Mouse (Mus musculus): ENCODE measurements at regions not wholly inside any gene's neighbourhood (a gene's known extent, or its start where the extent isn't known, plus 50 kb on each side); places are given as distances from the start of the nearest gene placed in this dataset.

- ATAC-seq (ENCODE audit: insufficient read depth, low FRiP score, low TSS enrichment) (no peak), DNase-seq (ENCODE audit: low spot score) (peak; percentile 21)
- H3K36me3 ChIP-seq (ENCODE audit: control insufficient read depth, insufficient read depth, low read length): no peaks in the 10 kb centered on the region
- H3K9ac ChIP-seq (ENCODE audit: low read length): no peak overlapping the region
- no peaks in the 10 kb centered on the region for H3K9me3 ChIP-seq (ENCODE audit: control insufficient read depth, low read length)
- H3K4me2 ChIP-seq (ENCODE audit: low read depth): no peak overlapping the region
- 46% methylated on average over 11 of the region's 11 CpGs for WGBS
- no peak overlapping the region for H3K4me3 ChIP-seq (ENCODE audit: low read depth, low read length)
- H3K27ac ChIP-seq (ENCODE audit: low read depth, low read length): no peak overlapping the region
- H3K27me3 ChIP-seq (ENCODE audit: control insufficient read depth, insufficient read depth, low read length): no peaks in the 10 kb centered on the region
- no peaks in the 10 kb centered on the region for H3K4me1 ChIP-seq (ENCODE audit: control insufficient read depth, insufficient read depth, low read length)
These were observed 651.8 kb downstream of the Ntrk3 start for GRCm38 (mm10) chr7:78085783-78086565.

- Histone ChIP-seq H3K9me3 (ENCODE audit: control insufficient read depth, low read length) (no peaks in the 10 kb centered on the region), H3K9ac (ENCODE audit: low read length) (no peak overlapping the region), H3K36me3 (ENCODE audit: control insufficient read depth, insufficient read depth, low read length) (no peaks in the 10 kb centered on the region), H3K4me2 (ENCODE audit: low read depth) (no peak overlapping the region), H3K4me3 (ENCODE audit: low read depth, low read length) (no peak overlapping the region), H3K4me1 (ENCODE audit: control insufficient read depth, insufficient read depth, low read length) (no peaks in the 10 kb centered on the region), H3K27ac (ENCODE audit: low read depth, low read length) (no peak overlapping the region), H3K27me3 (ENCODE audit: control insufficient read depth, insufficient read depth, low read length) (no peaks in the 10 kb centered on the region)
- 47% methylated on average over 1 of the region's 1 CpGs for WGBS
- DNase-seq (ENCODE audit: low spot score) (no peak), ATAC-seq (ENCODE audit: insufficient read depth, low FRiP score, low TSS enrichment) (no peak)
These were observed 658.1 kb downstream of the Ntrk3 start for GRCm38 (mm10) chr7:78079708-78080107.

GRCm38 (mm10) chr7:78071131-78071530 is 666.7 kb downstream of the Ntrk3 start:
- H3K27ac ChIP-seq (ENCODE audit: low read depth, low read length): no peak overlapping the region
- H3K36me3 ChIP-seq (ENCODE audit: control insufficient read depth, insufficient read depth, low read length): no peaks in the 10 kb centered on the region
- 61% methylated on average over 7 of the region's 7 CpGs for WGBS
- H3K4me1 ChIP-seq (ENCODE audit: control insufficient read depth, insufficient read depth, low read length): peaks cover 3% of the 10 kb centered on the region; the same call in 1 of the 2 replicates
- no peaks in the 10 kb centered on the region for H3K27me3 ChIP-seq (ENCODE audit: control insufficient read depth, insufficient read depth, low read length)
- H3K4me3 ChIP-seq (ENCODE audit: low read depth, low read length): no peak overlapping the region
- H3K4me2 ChIP-seq (ENCODE audit: low read depth): no peak overlapping the region
- H3K9ac ChIP-seq (ENCODE audit: low read length): no peak overlapping the region
- no peak for ATAC-seq (ENCODE audit: insufficient read depth, low FRiP score, low TSS enrichment)
- DNase-seq (ENCODE audit: low spot score): peak; percentile 27
- H3K9me3 ChIP-seq (ENCODE audit: control insufficient read depth, low read length): no peaks in the 10 kb centered on the region

GRCm38 (mm10) chr7:78061631-78062030 is 676.2 kb downstream of the Ntrk3 start:
- H3K4me2 ChIP-seq (ENCODE audit: low read depth): no peak overlapping the region
- ATAC-seq (ENCODE audit: insufficient read depth, low FRiP score, low TSS enrichment): no peak
- H3K9me3 ChIP-seq (ENCODE audit: control insufficient read depth, low read length): no peaks in the 10 kb centered on the region
- H3K27me3 ChIP-seq (ENCODE audit: control insufficient read depth, insufficient read depth, low read length): no peaks in the 10 kb centered on the region
- H3K4me3 ChIP-seq (ENCODE audit: low read depth, low read length): no peak overlapping the region
- H3K36me3 ChIP-seq (ENCODE audit: control insufficient read depth, insufficient read depth, low read length): no peaks in the 10 kb centered on the region
- no peak overlapping the region for H3K27ac ChIP-seq (ENCODE audit: low read depth, low read length)
- no peaks in the 10 kb centered on the region for H3K4me1 ChIP-seq (ENCODE audit: control insufficient read depth, insufficient read depth, low read length)
- H3K9ac ChIP-seq (ENCODE audit: low read length): no peak overlapping the region
- DNase-seq (ENCODE audit: low spot score): no peak
- 91% methylated on average over 1 of the region's 1 CpGs for WGBS

- Histone ChIP-seq H3K36me3 (ENCODE audit: control insufficient read depth, insufficient read depth, low read length) (no peaks in the 10 kb centered on the region), H3K27ac (ENCODE audit: low read depth, low read length) (no peak overlapping the region), H3K9ac (ENCODE audit: low read length) (no peak overlapping the region), H3K4me2 (ENCODE audit: low read depth) (no peak overlapping the region), H3K27me3 (ENCODE audit: control insufficient read depth, insufficient read depth, low read length) (no peaks in the 10 kb centered on the region), H3K4me1 (ENCODE audit: control insufficient read depth, insufficient read depth, low read length) (no peaks in the 10 kb centered on the region), H3K9me3 (ENCODE audit: control insufficient read depth, low read length) (no peaks in the 10 kb centered on the region), H3K4me3 (ENCODE audit: low read depth, low read length) (no peak overlapping the region)
- WGBS: 55% methylated on average over 3 of the region's 3 CpGs
- no peak for DNase-seq (ENCODE audit: low spot score)
- ATAC-seq (ENCODE audit: insufficient read depth, low FRiP score, low TSS enrichment): no peak
These were observed 688.2 kb downstream of the Ntrk3 start for GRCm38 (mm10) chr7:78049606-78050005.

GRCm38 (mm10) chr7:78045456-78045855 is 692.4 kb downstream of the Ntrk3 start:
- ATAC-seq (ENCODE audit: insufficient read depth, low FRiP score, low TSS enrichment): no peak
- no peaks in the 10 kb centered on the region for H3K4me1 ChIP-seq (ENCODE audit: control insufficient read depth, insufficient read depth, low read length)
- no peaks in the 10 kb centered on the region for H3K27me3 ChIP-seq (ENCODE audit: control insufficient read depth, insufficient read depth, low read length)
- no peaks in the 10 kb centered on the region for H3K36me3 ChIP-seq (ENCODE audit: control insufficient read depth, insufficient read depth, low read length)
- H3K9me3 ChIP-seq (ENCODE audit: control insufficient read depth, low read length): no peaks in the 10 kb centered on the region
- WGBS: 67% methylated on average over 5 of the region's 5 CpGs
- no peak overlapping the region for H3K27ac ChIP-seq (ENCODE audit: low read depth, low read length)
- H3K9ac ChIP-seq (ENCODE audit: low read length): no peak overlapping the region
- no peak overlapping the region for H3K4me2 ChIP-seq (ENCODE audit: low read depth)
- H3K4me3 ChIP-seq (ENCODE audit: low read depth, low read length): no peak overlapping the region
- DNase-seq (ENCODE audit: low spot score): no peak

GRCm38 (mm10) chr7:78031032-78031431 is 706.8 kb downstream of the Ntrk3 start:
- H3K4me3 ChIP-seq (ENCODE audit: low read depth, low read length): no peak overlapping the region
- H3K27ac ChIP-seq (ENCODE audit: low read depth, low read length): no peak overlapping the region
- H3K9me3 ChIP-seq (ENCODE audit: control insufficient read depth, low read length): no peaks in the 10 kb centered on the region
- ATAC-seq (ENCODE audit: insufficient read depth, low FRiP score, low TSS enrichment): no peak
- H3K4me2 ChIP-seq (ENCODE audit: low read depth): no peak overlapping the region
- H3K36me3 ChIP-seq (ENCODE audit: control insufficient read depth, insufficient read depth, low read length): no peaks in the 10 kb centered on the region
- H3K4me1 ChIP-seq (ENCODE audit: control insufficient read depth, insufficient read depth, low read length): no peaks in the 10 kb centered on the region
- no peaks in the 10 kb centered on the region for H3K27me3 ChIP-seq (ENCODE audit: control insufficient read depth, insufficient read depth, low read length)
- 58% methylated on average over 2 of the region's 2 CpGs for WGBS
- no peak overlapping the region for H3K9ac ChIP-seq (ENCODE audit: low read length)
- DNase-seq (ENCODE audit: low spot score): no peak

- Histone ChIP-seq H3K9me3 (ENCODE audit: control insufficient read depth, low read length) (no peaks in the 10 kb centered on the region), H3K4me2 (ENCODE audit: low read depth) (no peak overlapping the region), H3K27me3 (ENCODE audit: control insufficient read depth, insufficient read depth, low read length) (no peaks in the 10 kb centered on the region), H3K9ac (ENCODE audit: low read length) (no peak overlapping the region), H3K36me3 (ENCODE audit: control insufficient read depth, insufficient read depth, low read length) (no peaks in the 10 kb centered on the region), H3K4me1 (ENCODE audit: control insufficient read depth, insufficient read depth, low read length) (no peaks in the 10 kb centered on the region), H3K4me3 (ENCODE audit: low read depth, low read length) (no peak overlapping the region), H3K27ac (ENCODE audit: low read depth, low read length) (no peak overlapping the region)
- ATAC-seq (ENCODE audit: insufficient read depth, low FRiP score, low TSS enrichment): no peak
- WGBS: 54% methylated on average over 4 of the region's 4 CpGs
- DNase-seq (ENCODE audit: low spot score): no peak
These were observed 710.7 kb downstream of the Ntrk3 start for GRCm38 (mm10) chr7:78026992-78027615.

- DNase-seq (ENCODE audit: low spot score): no peak
- no peak for ATAC-seq (ENCODE audit: insufficient read depth, low FRiP score, low TSS enrichment)
- Histone ChIP-seq H3K9me3 (ENCODE audit: control insufficient read depth, low read length) (no peaks in the 10 kb centered on the region), H3K4me3 (ENCODE audit: low read depth, low read length) (no peak overlapping the region), H3K36me3 (ENCODE audit: control insufficient read depth, insufficient read depth, low read length) (no peaks in the 10 kb centered on the region), H3K27ac (ENCODE audit: low read depth, low read length) (no peak overlapping the region), H3K4me2 (ENCODE audit: low read depth) (no peak overlapping the region), H3K4me1 (ENCODE audit: control insufficient read depth, insufficient read depth, low read length) (no peaks in the 10 kb centered on the region), H3K9ac (ENCODE audit: low read length) (no peak overlapping the region), H3K27me3 (ENCODE audit: control insufficient read depth, insufficient read depth, low read length) (no peaks in the 10 kb centered on the region)
- WGBS: 100% methylated on average over 1 of the region's 1 CpGs
These were observed 714.2 kb downstream of the Ntrk3 start for GRCm38 (mm10) chr7:78023591-78023990.

Measured in neural tube, embryonic 11.5 days (tissue).